Mouse (Mus musculus): ENCODE data around the gene Psmb5. TPM values are rescaled to one million over a fixed set of nuclear protein-coding genes. Genes with fewer than 3 reads are reported as not detected.

Psmb5 gene
- polyA plus RNA-seq, 1 experiment from 2014 or later, result 395 TPM

DNA sequence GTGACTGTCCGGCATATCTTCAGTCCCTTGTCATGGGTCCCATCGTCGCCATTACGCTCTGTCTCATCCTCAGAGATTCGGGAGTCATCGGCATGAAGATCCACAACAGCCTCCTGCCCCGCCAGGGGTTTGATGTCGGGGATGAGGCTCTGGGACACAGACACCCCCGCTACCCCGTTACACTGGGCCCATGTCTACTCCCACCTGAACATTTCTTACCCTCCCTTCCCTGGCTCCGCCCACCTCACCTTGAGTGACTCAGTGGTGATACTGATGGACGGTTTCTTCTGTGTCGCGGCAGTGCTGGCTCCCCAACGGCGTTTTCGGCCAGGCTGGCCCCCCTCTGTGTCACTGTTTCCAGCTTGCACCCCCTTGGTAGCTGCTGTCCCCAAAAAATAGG is 28.6 kb upstream of the Psmb5 start:
- H3K4me1 ChIP-seq (ENCODE audit: control insufficient read depth, insufficient read depth, low read length), result peaks cover 8% of the 10 kb centered on the region
- H3K36me3 ChIP-seq (ENCODE audit: control insufficient read depth, insufficient read depth, low read length), result peaks cover 47% of the 10 kb centered on the region
- no peak overlapping the region for H3K27ac ChIP-seq (ENCODE audit: low read length)
- 91% methylated on average over 17 of the region's 17 CpGs for WGBS
- H3K27me3 ChIP-seq (replicated peaks; ENCODE audit: control insufficient read depth, insufficient read depth, low read length), result no peaks in the 10 kb centered on the region
- ATAC-seq, result no peak
- H3K9me3 ChIP-seq (ENCODE audit: control insufficient read depth, low read length), result no peaks in the 10 kb centered on the region
- no peak overlapping the region for H3K4me3 ChIP-seq (ENCODE audit: low read length)
- H3K4me2 ChIP-seq (ENCODE audit: low read depth, low read length), result no peak overlapping the region
- no peak overlapping the region for H3K9ac ChIP-seq (ENCODE audit: low read depth, low read length)

GRCm38 (mm10) chr14:54644294-54644693 is 26.5 kb upstream of the Psmb5 start:
- no peak for ATAC-seq
- H3K4me3 ChIP-seq (ENCODE audit: low read length), result no peak overlapping the region
- no peaks in the 10 kb centered on the region for H3K27me3 ChIP-seq (replicated peaks; ENCODE audit: control insufficient read depth, insufficient read depth, low read length)
- H3K9ac ChIP-seq (ENCODE audit: low read depth, low read length), result no peak overlapping the region
- H3K4me1 ChIP-seq (ENCODE audit: control insufficient read depth, insufficient read depth, low read length), result peaks cover 7% of the 10 kb centered on the region
- 88% methylated on average over 9 of the region's 9 CpGs for WGBS
- no peak overlapping the region for H3K4me2 ChIP-seq (ENCODE audit: low read depth, low read length)
- peaks cover 32% of the 10 kb centered on the region for H3K36me3 ChIP-seq (ENCODE audit: control insufficient read depth, insufficient read depth, low read length)
- H3K9me3 ChIP-seq (ENCODE audit: control insufficient read depth, low read length), result no peaks in the 10 kb centered on the region
- no peak overlapping the region for H3K27ac ChIP-seq (ENCODE audit: low read length)

GRCm38 (mm10) chr14:54643011-54643410 is 25.2 kb upstream of the Psmb5 start:
- H3K36me3 ChIP-seq (ENCODE audit: control insufficient read depth, insufficient read depth, low read length), result peaks cover 29% of the 10 kb centered on the region
- 79% methylated on average over 2 of the region's 2 CpGs for WGBS

DNA sequence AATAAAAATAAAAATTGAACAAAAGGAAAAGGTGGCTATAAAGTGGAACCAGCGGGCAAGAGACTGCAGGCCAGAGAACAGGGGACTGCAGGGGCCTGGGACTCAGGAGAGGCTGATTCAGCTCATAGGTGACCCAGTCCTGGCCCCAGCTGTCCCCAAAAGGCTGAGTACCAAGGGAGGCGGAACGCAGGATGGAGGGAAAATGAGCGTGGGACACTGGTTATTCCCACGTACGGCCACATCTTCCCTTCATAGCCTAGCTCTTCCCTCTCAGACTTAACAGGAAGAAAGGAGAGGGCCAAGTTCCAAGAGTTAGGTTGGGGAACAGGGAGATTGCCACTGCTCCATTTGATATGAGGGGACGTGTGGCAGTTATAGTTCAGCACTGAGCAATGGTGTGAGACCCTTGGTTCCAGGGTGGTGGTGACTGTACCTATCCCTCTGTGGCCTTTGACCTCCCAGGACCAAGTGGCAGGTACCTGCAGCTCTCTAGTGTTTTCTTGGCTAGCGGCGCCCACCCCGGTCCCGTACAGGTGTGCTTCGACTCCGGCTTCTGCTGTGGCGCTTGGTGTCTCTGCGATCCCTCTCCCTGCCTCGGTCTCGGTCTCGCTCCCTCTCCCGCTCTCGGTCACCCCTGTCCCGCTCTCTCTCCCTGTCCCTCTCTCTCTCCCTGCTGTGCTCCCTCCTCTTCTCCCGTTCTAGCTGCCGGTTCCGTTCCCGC is 24.6 kb upstream of the Psmb5 start:
- no peak for ATAC-seq
- no peaks in the 10 kb centered on the region for H3K27me3 ChIP-seq (replicated peaks; ENCODE audit: control insufficient read depth, insufficient read depth, low read length)

More at GRCm38 (mm10) chr14:54643011-54643410, 25.2 kb upstream of the Psmb5 start:
- Histone ChIP-seq H3K9me3 (ENCODE audit: control insufficient read depth, low read length) (no peaks in the 10 kb centered on the region), H3K4me3 (ENCODE audit: low read length) (no peak overlapping the region), H3K27me3 (replicated peaks; ENCODE audit: control insufficient read depth, insufficient read depth, low read length) (no peaks in the 10 kb centered on the region), H3K9ac (ENCODE audit: low read depth, low read length) (no peak overlapping the region), H3K27ac (ENCODE audit: low read length) (no peak overlapping the region), H3K4me1 (ENCODE audit: control insufficient read depth, insufficient read depth, low read length) (peaks cover 7% of the 10 kb centered on the region), H3K4me2 (ENCODE audit: low read depth, low read length) (no peak overlapping the region)
- ATAC-seq, result no peak

DNA sequence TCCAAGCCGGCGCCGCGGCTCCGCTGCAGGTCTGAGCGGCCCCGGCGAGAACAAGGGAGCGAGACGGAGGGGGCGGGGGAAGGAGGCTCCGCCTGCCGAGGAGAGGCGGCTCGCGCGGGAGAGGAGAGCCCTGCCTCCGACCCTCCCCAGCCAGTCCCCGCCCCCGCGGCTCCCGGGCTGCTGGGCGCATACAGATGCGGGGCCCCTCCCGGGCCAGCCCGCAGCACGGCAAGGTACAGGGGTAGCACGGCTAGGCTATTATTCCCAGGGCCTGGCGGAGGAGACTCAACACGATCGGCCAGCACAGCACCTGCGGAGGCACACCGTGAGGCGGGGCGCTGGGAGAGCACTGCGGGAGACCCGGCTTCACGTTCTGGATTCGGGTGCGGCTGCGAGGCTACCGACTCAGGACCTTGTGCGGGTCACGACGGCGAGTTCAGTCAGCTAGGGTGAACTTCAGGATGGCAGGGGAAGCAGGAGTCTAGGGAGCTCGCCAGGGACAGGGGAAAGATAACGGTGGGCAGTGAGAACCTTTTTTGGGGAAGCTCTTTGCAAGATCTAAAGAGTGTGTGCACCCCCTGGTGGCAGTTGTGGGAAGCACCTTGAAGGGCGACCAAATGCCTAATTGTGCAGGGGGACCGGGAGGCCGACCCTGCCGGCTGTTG is 23.6 kb upstream of the Psmb5 start, which contains the start of gene Cdh24:
Cdh24 (minus strand) TSS at position 60 of the 665 bp plus-strand sequence.
- Histone ChIP-seq H3K27me3 (replicated peaks; ENCODE audit: control insufficient read depth, insufficient read depth, low read length) (no peaks in the 10 kb centered on the region), H3K4me3 (ENCODE audit: low read length) (peak within 1 kb of the TSS; percentile 77), H3K4me2 (ENCODE audit: low read depth, low read length) (peak within 1 kb of the TSS; percentile 94), H3K36me3 (ENCODE audit: control insufficient read depth, insufficient read depth, low read length) (peaks cover 22% of the 10 kb centered on the region), H3K4me1 (ENCODE audit: control insufficient read depth, insufficient read depth, low read length) (peaks cover 7% of the 10 kb centered on the region), H3K9me3 (ENCODE audit: control insufficient read depth, low read length) (no peaks in the 10 kb centered on the region), H3K9ac (ENCODE audit: low read depth, low read length) (peak within 1 kb of the TSS; percentile 86), H3K27ac (ENCODE audit: low read length) (peak within 1 kb of the TSS; percentile 69)
- under 1% methylated on average over 49 of the region's 52 CpGs for WGBS
- ATAC-seq, result peak; percentile 96

More for the DNA sequence above, 24.6 kb upstream of the Psmb5 start:
- H3K4me1 ChIP-seq (ENCODE audit: control insufficient read depth, insufficient read depth, low read length), result peaks cover 7% of the 10 kb centered on the region
- H3K4me3 ChIP-seq (ENCODE audit: low read length), result no peak overlapping the region
- H3K27ac ChIP-seq (ENCODE audit: low read length), result no peak overlapping the region
- H3K9ac ChIP-seq (ENCODE audit: low read depth, low read length), result no peak overlapping the region
- H3K9me3 ChIP-seq (ENCODE audit: control insufficient read depth, low read length), result no peaks in the 10 kb centered on the region
- H3K4me2 ChIP-seq (ENCODE audit: low read depth, low read length), result no peak overlapping the region
- peaks cover 29% of the 10 kb centered on the region for H3K36me3 ChIP-seq (ENCODE audit: control insufficient read depth, insufficient read depth, low read length)
- WGBS, result 78% methylated on average over 25 of the region's 25 CpGs

GRCm38 (mm10) chr14:54640946-54641304 is 23.1 kb upstream of the Psmb5 start, which contains the start of gene Gm17606:
Gene Gm17606 (plus strand): TSS chr14:54640952.
- Histone ChIP-seq H3K27ac (ENCODE audit: low read length) (peak within 1 kb of the TSS; percentile 69), H3K4me1 (ENCODE audit: control insufficient read depth, insufficient read depth, low read length) (peaks cover 7% of the 10 kb centered on the region), H3K36me3 (ENCODE audit: control insufficient read depth, insufficient read depth, low read length) (peaks cover 17% of the 10 kb centered on the region), H3K9me3 (ENCODE audit: control insufficient read depth, low read length) (no peaks in the 10 kb centered on the region), H3K27me3 (replicated peaks; ENCODE audit: control insufficient read depth, insufficient read depth, low read length) (no peaks in the 10 kb centered on the region), H3K4me2 (ENCODE audit: low read depth, low read length) (peak within 1 kb of the TSS; percentile 94), H3K4me3 (ENCODE audit: low read length) (peak within 1 kb of the TSS; percentile 77), H3K9ac (ENCODE audit: low read depth, low read length) (peak within 1 kb of the TSS; percentile 86)
- peak; percentile 34 for ATAC-seq
- 2% methylated on average over 26 of the region's 28 CpGs for WGBS

- H3K4me1 ChIP-seq (ENCODE audit: control insufficient read depth, insufficient read depth, low read length), result peaks cover 7% of the 10 kb centered on the region
- ATAC-seq, result no peak
- 28% methylated on average over 4 of the region's 4 CpGs for WGBS
- H3K9me3 ChIP-seq (ENCODE audit: control insufficient read depth, low read length), result no peaks in the 10 kb centered on the region
- peak overlapping the region; percentile 52 for H3K9ac ChIP-seq (ENCODE audit: low read depth, low read length)
- peaks cover 14% of the 10 kb centered on the region for H3K36me3 ChIP-seq (ENCODE audit: control insufficient read depth, insufficient read depth, low read length)
- peak overlapping the region; percentile 17; the same call in 1 of the 2 replicates for H3K4me3 ChIP-seq (ENCODE audit: low read length)
- H3K4me2 ChIP-seq (ENCODE audit: low read depth, low read length), result peak overlapping the region; percentile 94
- H3K27me3 ChIP-seq (replicated peaks; ENCODE audit: control insufficient read depth, insufficient read depth, low read length), result no peaks in the 10 kb centered on the region
- no peak overlapping the region for H3K27ac ChIP-seq (ENCODE audit: low read length)
Measured at GRCm38 (mm10) chr14:54640121-54640520, 22.3 kb upstream of the Psmb5 start.

DNA sequence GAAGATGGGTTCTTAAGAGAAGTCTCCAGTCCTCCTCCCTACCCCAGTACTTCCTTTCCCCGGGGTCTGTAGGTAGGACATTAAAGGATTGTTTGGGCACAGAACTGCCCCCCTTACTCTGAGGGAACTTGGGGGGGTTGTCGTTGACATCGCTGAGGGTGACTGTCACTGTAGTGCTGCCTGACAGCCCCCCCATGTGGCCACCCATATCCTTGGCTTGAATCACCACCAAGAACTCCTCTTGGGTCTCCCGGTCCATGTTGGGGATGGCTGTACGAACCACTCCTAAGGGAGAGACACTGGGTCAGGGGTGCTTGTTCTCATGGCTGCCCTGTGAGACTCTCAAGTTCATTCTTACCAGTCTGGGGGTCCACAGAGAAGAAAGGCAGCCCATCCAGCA is 20.4 kb upstream of the Psmb5 start:
- Histone ChIP-seq H3K27me3 (replicated peaks; ENCODE audit: control insufficient read depth, insufficient read depth, low read length) (no peaks in the 10 kb centered on the region), H3K9me3 (ENCODE audit: control insufficient read depth, low read length) (no peaks in the 10 kb centered on the region), H3K4me2 (ENCODE audit: low read depth, low read length) (no peak overlapping the region), H3K4me3 (ENCODE audit: low read length) (no peak overlapping the region), H3K9ac (ENCODE audit: low read depth, low read length) (no peak overlapping the region), H3K36me3 (ENCODE audit: control insufficient read depth, insufficient read depth, low read length) (no peaks in the 10 kb centered on the region), H3K4me1 (ENCODE audit: control insufficient read depth, insufficient read depth, low read length) (peaks cover 7% of the 10 kb centered on the region), H3K27ac (ENCODE audit: low read length) (no peak overlapping the region)
- no peak for ATAC-seq
- WGBS, result 77% methylated on average over 5 of the region's 5 CpGs

- 56% methylated on average over 8 of the region's 8 CpGs for WGBS
- no peaks in the 10 kb centered on the region for H3K27me3 ChIP-seq (replicated peaks; ENCODE audit: control insufficient read depth, insufficient read depth, low read length)
- no peak for ATAC-seq
- no peak overlapping the region for H3K4me2 ChIP-seq (ENCODE audit: low read depth, low read length)
- H3K4me1 ChIP-seq (ENCODE audit: control insufficient read depth, insufficient read depth, low read length), result peaks cover 7% of the 10 kb centered on the region
- 0 out of 2 replicates have a peak, but pooled peaks cover 3% of the 10 kb centered on the region for H3K36me3 ChIP-seq (ENCODE audit: control insufficient read depth, insufficient read depth, low read length)
- H3K9me3 ChIP-seq (ENCODE audit: control insufficient read depth, low read length), result no peaks in the 10 kb centered on the region
- H3K4me3 ChIP-seq (ENCODE audit: low read length), result no peak overlapping the region
- H3K9ac ChIP-seq (ENCODE audit: low read depth, low read length), result no peak overlapping the region
- H3K27ac ChIP-seq (ENCODE audit: low read length), result no peak overlapping the region
Measured at GRCm38 (mm10) chr14:54636954-54637353, 19.1 kb upstream of the Psmb5 start.
